Mouse (Mus musculus): ENCODE measurements at regions not wholly inside any gene's neighbourhood (a gene's known extent, or its start where the extent isn't known, plus 50 kb on each side); places are given as distances from the start of the nearest gene placed in this dataset.

- DNase-seq (ENCODE audit: low spot score in 2 of 2) = no peak
Observed at GRCm38 (mm10) chr3:149819081-149819480, 828.7 kb upstream of the Adgrl2 start.

- DNase-seq (ENCODE audit: low spot score in 2 of 2) = no peak
Observed at GRCm38 (mm10) chr3:149811036-149811435, 820.7 kb upstream of the Adgrl2 start.

GRCm38 (mm10) chr3:149805345-149805744 is 815.0 kb upstream of the Adgrl2 start:
- DNase-seq (ENCODE audit: low spot score in 2 of 2) = no peak

DNA sequence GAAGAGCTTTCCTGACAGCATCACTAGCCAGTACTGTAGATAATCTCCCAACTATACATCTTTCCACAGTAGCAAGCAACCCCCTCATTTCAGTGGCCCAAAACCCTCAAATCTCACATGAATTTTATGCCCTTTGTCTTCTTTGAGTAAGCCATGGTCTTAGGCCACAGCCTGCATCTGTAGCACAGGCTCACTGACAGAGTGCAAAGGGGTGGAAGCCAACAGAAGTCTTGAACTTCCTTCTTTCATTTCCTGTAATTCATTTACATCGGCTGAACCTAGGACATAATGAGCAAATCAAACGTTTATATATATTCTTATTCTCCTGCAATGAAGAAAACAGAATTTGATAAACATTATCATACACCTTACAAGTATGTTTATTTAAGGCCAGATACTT is 805.8 kb upstream of the Adgrl2 start:
- no peak for DNase-seq (ENCODE audit: low spot score in 2 of 2)

DNA sequence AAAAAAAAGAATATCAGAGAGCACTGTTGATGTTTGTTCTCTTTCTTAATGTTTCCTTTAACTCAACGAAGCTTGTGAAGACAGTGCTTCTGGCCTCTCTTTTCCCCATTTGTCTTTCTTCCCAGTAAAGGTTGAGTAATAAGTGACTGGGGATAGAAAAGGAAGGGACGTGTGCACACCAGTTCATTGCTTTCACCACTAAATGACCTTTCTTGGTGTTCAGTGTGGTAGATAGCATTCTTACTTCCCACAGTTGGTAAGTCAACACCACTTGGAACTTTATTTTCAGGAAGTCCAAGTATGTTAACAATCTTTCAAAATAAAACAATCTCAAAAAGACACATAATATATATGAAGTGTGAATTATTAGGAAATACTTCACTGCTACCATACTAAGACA is 801.2 kb upstream of the Adgrl2 start:
- no peak for DNase-seq (ENCODE audit: low spot score in 2 of 2)

GRCm38 (mm10) chr3:149786096-149786495 is 795.7 kb upstream of the Adgrl2 start:
- no peak for DNase-seq (ENCODE audit: low spot score in 2 of 2)

- no peak for DNase-seq (ENCODE audit: low spot score in 2 of 2)
Observed at GRCm38 (mm10) chr3:149783903-149784608, 793.7 kb upstream of the Adgrl2 start.

DNA sequence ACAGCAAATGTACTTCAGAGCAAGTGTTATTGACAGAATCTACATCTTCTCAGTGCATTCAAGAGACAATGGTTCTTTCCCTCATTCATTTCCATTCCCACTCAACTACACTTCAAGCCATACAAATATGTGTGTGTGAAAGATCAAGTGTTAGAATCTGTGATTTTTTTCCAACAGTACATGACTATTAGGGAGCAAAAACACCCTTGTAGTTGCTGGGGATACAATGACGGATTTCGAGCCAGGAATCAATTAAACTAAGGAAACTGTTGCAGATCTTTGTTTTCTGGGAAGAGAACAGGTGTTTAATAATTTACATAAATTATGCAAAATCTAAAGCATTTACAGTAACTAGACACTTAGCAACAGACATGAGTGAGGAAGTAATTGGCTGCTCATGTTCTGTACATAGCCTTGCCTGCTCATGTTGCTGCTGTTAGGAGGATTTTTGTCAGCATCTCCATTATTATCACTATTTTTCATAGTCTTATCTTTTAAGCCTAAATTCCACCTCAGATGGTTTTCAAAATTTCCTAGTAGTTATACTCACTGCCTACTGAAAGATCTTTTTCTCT is 777.6 kb upstream of the Adgrl2 start:
- DNase-seq (ENCODE audit: low spot score in 2 of 2) = no peak

DNA sequence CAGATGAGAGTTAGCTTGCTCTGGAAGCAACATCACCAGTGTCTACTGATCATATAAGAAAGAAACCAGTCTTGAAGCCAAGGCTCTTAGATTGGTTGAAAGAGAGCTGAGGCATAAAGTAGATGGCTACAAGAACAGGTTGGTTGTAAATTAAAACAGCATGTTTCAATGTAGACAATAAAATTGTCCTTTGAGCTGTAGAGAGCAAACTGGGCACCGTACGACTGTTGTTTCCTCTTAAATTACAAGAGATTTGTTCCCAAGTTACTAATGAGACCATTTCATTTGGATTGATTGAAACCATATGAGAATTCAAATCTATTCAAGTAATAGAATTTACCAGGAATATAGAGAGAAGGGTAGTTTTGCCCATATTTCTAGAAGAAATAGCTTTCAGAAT is 770.9 kb upstream of the Adgrl2 start:
- DNase-seq (ENCODE audit: low spot score in 2 of 2) = no peak

DNA sequence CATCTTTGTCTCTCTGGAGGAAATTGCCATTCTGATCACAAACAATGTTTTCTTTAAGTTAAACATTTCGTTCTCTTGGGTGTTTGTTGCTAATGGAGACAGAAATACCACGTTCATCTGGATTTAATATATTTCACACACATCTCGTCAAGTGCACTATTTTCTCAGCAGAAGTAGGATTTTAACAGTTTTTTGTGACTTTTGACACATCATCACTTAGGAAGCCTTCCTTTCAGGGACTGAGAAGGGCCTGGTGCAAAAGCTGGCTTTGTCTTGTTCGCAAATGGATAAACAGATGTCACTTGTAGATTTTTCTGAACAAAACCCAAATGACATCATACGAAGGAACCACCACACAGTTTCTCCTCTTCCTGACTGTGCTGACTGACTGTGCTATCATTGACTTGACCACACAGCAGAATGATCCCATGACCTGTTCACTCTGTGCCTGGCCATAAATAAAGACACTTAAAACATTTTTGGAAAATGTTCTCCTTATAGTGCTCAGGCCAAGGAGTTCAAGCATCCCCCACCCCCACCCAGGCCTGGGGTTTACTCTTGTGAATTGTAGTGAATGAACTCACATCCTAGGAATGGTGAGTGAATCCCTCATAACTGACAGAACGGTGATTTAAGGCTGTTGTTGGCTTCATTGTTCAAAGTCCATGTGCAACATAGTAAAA is 767.7 kb upstream of the Adgrl2 start:
- peak in 1 of 2 experiments; percentile 9 for DNase-seq (ENCODE audit: low spot score in 2 of 2)

GRCm38 (mm10) chr3:149736069-149736468 is 745.7 kb upstream of the Adgrl2 start:
- no peak for DNase-seq (ENCODE audit: low spot score in 2 of 2)

DNA sequence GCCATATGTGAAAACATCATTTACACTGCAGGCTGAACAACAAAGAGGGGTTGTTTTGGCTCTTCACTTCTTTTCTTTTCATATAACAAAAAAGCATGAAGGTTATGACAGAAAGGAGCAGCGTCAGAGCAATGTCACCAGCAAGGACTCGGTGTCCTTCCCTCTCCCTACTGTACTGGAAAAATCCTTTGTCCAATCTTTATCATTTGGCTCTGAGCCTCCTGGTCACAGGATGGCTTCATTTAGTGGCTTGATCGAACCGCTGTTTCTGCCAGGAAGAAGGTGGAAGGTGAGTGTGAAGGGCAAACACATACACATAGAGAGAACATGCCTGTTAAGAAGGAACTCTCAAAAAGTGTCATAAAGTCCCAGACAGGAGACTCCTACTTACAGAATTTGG is 735.9 kb upstream of the Adgrl2 start:
- DNase-seq (ENCODE audit: low spot score in 2 of 2) = no peak

GRCm38 (mm10) chr3:149724879-149725278 is 734.5 kb upstream of the Adgrl2 start:
- DNase-seq (ENCODE audit: low spot score in 2 of 2) = no peak

DNA sequence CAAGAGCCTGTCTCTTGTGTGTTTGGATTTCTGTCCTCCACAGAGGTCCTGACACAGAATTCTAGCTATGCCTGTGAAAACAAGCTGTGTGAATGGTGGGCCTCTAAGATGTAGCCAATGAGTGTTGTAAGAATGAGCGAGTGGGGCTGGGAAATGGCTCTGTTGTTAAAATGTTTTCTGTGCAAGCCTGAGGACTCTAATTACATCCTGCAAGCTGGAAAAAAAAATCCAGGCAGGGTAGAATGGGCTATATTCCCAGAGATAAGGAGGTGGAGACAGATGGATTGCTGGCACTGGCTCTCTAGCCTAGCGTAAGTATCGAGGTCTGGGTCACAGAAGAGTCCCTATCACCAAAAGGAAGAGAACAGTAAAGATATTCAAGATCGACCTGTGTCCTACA is 731.5 kb upstream of the Adgrl2 start:
- peak; percentile 3 to 28 for DNase-seq (ENCODE audit: low spot score in 2 of 2)

- no peak for DNase-seq (ENCODE audit: low spot score in 2 of 2)
Observed at GRCm38 (mm10) chr3:149720306-149720705, 730.0 kb upstream of the Adgrl2 start.

DNA sequence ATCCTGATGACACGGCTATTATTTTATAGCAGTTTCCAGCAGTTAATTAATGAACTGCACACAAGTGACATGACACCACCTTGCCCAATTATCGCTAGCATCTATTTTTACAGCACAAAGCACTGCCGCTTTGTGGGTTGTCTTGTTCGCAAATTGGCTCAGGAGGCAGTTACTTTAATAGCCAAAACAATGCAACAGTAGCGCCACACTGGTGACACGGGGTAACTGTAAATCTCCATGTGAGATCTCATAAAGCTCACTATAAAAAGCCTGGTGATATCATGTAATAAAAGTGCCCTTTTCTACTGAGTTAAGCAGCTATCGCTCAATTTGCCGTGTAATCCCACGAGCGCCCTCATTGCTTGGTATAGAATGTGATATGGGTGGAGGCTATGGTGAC is 715.4 kb upstream of the Adgrl2 start:
- peak; percentile 41 to 43 for DNase-seq (ENCODE audit: low spot score in 2 of 2)

GRCm38 (mm10) chr3:149705322-149705721 is 715.0 kb upstream of the Adgrl2 start:
- DNase-seq (ENCODE audit: low spot score in 2 of 2) = peak in 1 of 2 experiments; percentile 12

GRCm38 (mm10) chr3:149704478-149704877 is 714.1 kb upstream of the Adgrl2 start:
- no peak for DNase-seq (ENCODE audit: low spot score in 2 of 2)

- DNase-seq (ENCODE audit: low spot score in 2 of 2) = no peak
Observed at GRCm38 (mm10) chr3:149683561-149683960, 693.2 kb upstream of the Adgrl2 start.

DNA sequence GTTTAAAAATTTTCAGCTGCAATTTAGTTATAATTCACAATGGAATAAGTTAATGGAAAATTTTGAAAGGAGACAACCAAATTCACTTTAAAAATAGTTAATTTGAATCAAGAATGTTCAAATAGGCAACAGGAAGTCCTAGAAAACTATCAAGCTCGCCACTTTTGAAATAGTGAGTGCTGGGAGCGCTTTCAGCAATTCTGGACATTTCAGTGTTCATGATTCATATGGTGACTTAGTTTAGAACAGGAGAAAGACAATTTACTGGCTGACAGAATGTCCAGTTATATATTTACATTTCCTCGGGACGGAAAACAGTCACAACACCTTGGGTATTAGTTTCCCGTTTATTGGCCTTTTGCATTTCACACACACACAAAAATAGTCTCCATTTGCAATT is 691.9 kb upstream of the Adgrl2 start:
- DNase-seq (ENCODE audit: low spot score in 2 of 2) = no peak

DNA sequence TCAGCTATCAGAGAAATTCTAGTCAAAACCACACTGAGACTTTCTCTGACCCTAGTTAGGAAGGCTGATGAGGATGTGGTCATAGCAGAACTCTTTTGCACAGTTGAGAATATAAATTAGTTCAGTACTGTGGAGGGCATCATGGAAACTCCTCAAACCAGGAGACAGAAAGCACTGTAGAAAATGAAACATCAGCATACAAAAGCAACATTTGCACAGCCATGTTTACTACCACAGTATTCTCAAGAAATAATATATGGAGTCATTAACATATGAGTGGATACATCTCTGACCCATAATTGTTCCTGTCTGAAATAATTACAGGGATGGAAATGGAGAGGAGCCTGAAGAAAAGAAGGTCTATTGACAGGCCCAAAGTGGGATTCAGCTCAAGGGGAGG is 683.6 kb upstream of the Adgrl2 start:
- no peak for DNase-seq (ENCODE audit: low spot score in 2 of 2)

DNA sequence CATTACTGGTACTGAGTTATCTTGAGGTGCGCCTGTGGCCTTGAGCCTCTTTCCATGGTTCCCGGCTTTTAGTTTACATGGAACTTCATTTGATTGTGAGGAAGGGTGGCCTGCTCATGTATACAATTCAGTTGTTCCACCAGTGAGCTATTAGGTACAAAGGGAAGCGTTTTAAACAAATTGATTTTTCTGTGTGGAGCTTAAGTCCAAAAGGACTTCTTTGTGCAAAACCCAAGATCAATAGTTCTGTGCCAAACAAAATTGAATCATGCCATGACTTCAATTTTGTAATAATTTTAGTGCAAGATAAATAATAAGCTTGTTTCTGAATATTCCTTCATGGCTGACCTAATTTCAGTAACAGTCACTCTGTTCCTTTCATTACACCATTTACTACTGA is 674.3 kb upstream of the Adgrl2 start:
- DNase-seq (ENCODE audit: low spot score in 2 of 2) = no peak

DNA sequence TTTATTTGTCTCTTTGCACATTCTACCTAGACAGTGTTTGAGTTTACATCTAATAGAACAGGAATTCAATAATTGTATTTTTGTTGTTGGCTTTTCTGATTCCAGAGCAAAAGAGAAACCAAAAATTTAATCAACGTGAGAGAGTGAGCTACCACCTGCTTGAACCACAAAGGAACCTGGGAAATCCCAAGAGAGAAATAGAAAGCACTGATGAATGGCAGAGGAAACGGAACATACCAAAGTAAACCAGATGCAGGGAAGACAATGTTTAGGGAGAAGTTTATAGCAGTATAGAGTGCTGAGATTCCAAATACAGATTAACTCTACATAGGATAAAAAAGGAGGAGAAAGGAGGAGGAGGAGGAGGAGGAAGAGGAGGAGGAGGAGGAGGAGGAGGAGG is 648.0 kb upstream of the Adgrl2 start:
- no peak for DNase-seq (ENCODE audit: low spot score in 2 of 2)
